Mouse (Mus musculus): ENCODE data around the gene Abhd6. TPM values are rescaled to one million over a fixed set of nuclear protein-coding genes. Genes with fewer than 3 reads are reported as not detected.

Abhd6 gene
- total RNA-seq, 4 experiments from 2014 or later: 59.0 to 78.0 (median 67.0) TPM

DNA sequence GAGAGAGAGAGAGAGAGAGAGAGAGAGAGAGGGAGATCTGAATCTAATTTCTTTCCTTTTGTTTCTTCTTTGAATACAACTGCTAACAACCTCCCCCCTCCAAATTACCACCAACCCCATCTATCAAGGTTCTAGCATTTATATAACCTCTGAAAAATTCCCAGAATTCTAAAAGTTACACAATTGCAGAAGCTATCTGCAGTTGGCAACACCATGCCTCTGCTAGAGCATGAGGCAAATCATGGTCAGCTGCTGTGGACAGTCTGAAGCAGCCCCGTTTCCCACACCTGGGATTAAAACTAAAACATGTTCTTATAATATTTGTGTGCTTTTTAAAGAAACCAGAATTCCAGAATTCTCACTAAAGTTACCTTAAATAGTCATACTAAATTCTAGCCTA is 27.1 kb downstream of the Abhd6 start:
- DNase-seq (ENCODE audit: low spot score in 2 of 2): no peak

DNA sequence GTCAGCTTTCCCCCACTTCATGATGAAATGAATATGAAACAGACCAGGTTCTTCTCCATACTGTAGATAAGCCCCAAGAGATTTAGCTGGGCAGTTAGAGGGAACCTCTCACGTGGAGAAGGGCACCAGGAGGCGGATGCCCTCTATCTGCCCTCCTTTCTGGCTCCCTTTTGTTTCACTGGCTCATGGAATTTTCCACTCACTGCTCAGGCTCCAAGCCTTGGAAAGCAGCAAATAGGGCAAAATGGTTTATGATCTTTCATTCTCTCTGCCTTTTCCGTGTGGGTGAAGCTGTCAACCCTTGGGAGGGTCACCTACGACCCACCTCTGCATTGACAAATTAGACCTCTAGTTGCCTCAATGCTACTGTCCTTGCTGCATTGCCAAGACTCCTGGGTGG is 27.8 kb downstream of the Abhd6 start:
- no peak for DNase-seq (ENCODE audit: low spot score in 2 of 2)

DNA sequence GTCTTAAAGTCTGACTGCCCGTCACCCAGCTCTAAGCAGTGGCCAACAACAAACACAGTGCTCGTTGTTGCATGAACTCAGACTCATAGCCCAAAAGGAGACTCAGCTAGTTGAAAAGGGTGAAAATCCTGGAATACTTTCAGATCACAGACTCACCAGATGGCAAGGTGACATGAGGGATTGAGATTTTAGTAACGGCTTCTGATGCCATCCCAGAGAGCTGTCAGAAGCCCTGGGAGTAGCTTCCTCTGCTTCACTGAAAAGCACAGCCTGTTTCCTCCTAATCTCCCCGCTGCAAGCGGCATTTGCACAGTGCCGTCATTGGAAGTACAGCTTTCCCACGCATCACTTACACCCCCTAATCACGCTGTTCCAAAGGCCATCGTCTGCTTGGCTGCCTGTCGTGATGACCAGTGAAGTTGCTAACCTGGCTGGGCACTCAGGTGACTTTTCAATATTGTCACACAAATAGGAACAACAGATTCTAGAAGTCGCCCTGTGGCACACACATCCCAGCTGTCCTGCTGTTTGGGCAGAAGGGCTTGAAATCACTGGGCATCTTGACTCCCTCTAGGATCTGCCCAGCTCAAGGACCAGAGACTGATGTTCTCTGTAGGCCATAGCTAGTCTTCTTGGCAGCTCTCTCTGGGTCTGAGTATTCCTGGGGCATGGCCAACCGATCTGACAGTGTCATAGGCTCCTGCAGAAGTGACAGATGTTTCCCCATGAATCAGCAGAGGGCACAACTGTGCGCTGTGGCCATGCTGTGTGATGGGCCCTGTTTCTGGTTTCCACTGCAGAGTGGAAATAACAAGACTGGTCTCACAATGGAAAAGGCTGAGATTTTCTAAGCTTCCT is 29.6 kb downstream of the Abhd6 start:
- DNase-seq (ENCODE audit: low spot score in 2 of 2): peak in 1 of 2 experiments; percentile 53

DNA sequence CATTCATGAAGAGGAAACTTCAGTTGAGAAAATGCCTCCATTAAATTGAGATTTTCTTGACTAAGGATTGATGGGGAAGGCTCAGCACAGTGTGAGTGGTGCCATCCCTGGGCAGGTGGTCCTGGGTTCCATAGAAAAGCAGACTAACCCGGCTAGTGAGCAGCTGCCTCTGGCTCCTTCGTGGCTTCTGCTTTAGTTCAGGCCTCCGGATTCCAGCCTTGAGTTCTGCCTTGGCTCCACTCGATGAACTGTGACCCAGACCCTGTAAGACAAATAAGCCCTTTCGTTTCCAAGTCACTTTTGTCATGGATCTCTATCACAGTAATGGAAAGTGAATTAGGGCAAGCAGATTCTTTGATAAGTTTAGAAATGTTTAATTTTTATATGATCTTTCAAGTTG is 31.9 kb downstream of the Abhd6 start:
- DNase-seq (ENCODE audit: low spot score in 2 of 2): no peak

DNA sequence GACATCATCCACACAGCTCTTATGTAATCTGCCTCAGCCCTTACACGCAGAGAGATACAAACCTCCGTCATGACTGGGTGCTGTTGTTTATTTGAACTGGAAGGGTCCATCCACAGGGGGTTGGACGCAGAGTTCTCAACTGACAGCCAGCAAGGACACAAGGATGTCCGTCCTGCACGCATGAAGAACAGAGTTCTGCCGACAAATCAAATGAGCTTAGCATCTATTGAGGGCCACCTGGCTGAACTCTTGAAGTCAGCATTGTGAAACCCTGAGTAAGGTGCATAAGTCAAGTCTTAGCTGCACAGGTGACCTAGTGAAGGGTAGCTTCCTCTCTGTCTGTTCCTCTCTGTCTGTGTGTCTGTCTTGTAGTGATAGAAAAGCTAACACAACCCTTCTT is 33.2 kb downstream of the Abhd6 start:
- DNase-seq (ENCODE audit: low spot score in 2 of 2): no peak

DNA sequence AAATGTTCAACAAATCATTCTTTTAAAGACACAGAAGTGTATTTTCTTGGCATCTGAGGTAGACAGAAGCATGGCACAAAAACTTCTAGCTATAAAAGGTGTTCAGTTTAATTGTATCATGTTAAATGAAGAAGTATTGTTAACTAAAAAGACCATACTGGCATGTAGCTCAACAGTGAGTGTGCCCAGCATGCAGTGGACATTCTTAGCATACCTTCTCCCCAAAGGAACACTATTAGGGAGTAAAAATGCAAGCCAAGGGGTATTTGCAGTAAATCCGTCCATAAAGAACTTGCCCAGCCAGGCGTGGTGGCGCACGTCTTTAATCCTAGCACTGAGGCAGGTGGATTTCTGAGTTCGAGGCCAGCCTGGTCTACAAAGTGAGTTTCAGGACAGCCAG is 33.7 kb downstream of the Abhd6 start:
- no peak for DNase-seq (ENCODE audit: low spot score in 2 of 2)

DNA sequence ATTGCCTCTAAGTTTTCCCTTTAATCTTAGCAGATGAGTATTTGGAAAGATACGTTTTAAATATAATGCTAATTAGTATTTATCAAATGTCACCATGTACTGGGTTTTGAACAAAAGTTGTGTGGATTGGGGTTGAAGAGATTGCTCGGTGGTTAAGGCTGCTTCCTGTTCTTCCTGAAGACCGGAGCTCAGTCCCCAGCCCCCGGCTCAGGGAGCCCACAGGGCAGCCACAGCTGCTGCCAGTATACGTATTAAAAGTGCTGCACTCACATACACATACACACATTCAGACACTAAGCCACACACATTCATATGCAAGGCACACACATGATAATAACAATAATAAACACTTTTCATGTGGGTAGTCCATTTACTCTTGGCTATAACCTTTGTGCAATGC is 35.4 kb downstream of the Abhd6 start:
- DNase-seq (ENCODE audit: low spot score in 2 of 2): no peak

DNA sequence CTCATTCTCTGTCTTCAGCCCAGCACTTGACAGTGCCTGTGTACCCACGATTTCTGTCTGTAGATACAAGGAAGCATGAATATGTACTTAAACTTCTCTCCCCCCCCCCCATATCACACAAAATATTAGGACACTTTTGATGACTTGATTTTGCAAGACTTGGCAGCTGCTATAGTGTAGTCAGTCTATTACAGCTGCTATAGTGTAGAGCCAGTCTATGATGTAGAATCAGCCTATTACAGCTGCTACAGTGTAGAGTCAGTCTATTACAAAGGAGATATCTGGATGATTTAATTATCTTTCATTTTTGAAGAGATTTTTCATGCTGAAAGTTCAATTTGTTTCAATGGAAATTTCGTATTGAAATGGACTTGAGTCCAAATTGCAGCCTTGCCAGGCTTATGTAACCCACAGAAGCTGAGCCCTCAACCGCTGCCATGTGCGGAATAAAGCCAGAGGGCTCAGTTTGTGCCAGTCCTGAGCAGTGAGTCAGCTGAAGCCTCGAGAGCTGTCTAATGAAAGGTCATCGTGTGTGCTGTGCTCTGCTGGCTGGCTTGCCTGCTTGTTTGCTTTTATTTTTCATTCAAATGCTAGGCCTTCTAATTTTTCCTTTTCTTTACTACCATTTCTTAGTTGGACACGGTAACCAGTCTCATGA is 36.2 kb downstream of the Abhd6 start:
- peak; percentile 70 to 79 for DNase-seq (ENCODE audit: low spot score in 2 of 2)

DNA sequence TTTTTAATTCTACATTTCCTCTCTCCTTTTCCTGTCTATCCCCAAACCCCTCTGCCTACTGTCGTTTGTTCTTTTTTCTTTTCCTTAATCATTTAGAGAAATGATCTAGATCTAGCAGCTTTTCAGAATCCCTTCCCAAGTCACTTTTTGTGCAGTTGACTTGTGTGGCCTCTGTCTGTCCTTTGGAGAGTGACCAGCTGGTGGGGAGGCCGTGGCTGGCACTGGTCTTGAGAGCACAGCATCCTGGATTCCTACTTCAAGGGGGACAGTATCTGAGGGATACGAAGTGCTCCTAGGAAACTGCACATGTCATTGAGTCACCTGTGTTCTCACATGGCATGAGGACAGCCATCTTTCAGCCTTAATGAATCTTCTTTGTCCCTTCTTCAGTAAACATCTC is 37.5 kb downstream of the Abhd6 start:
- no peak for DNase-seq (ENCODE audit: low spot score in 2 of 2)

DNA sequence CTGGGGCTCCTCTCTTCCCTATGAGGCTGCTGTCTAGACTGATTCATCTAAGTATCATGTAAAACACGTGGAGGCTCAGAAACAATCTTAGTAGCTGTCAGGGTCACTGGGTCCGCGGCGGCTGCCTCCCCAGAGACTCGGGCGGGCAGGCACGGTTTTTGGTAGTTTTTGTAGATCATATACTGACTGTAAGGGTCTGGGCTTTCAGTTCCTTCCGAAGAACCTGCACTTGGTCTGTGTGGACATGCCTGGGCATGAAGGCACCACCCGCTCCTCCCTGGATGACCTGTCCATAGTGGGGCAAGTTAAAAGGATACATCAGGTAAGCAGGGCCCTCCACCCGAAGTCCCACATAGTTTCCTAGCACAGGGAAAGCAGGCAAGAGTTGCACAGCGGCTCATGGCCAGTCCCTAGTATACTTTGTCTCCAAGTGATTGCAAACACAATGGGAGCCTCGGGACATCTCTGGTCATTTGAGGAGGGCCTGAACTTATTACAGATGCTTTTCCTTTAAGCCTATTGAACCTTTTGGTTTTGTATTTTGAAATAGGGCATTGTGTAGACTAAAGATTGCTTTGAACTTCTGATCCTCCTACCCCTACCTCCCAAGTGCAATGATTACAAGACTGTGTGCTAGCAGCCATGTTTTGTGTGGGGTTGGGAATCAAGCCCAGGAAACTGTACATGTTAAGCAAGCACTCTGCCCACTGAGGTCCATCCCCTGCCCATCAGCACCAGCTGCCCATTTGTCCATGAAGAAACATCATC is 38.4 kb downstream of the Abhd6 start:
- no peak for DNase-seq (ENCODE audit: low spot score in 2 of 2)

DNA sequence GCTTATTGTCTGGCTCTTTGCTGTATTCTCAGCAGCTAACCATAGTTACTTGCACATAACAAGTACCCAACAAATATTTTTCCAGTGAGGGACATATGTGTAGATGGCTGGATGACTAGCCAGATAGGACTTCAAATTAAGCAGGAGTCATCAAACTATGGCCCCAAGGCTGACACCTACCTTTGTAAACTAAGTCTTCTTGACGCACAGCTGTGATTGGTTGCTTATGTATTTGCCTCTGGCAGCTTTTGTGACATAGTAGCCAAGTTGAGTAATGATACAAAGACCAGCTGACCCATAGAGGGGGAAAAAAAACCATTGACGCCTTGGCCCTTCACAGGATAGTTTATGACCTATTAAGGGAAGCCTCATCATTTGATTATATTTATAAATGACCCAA is 39.4 kb downstream of the Abhd6 start:
- DNase-seq (ENCODE audit: low spot score in 2 of 2): no peak

DNA sequence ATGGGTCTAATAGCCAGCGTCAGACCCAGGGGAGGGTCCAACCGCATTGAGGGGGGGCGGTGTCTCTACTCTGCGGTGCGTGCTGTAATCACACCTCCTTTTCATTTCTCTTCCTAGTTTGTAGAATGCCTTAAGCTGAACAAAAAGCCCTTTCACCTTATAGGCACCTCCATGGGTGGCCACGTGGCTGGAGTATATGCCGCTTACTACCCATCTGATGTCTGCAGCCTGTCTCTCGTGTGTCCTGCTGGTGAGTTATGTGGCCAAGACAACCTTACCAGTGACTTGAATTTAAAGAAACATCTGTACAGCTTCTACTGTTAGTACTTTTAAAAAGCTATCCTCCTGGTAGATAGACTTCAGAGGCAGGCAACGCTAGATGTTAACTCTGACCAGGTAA is 39.9 kb downstream of the Abhd6 start:
- DNase-seq (ENCODE audit: low spot score in 2 of 2): no peak

DNA sequence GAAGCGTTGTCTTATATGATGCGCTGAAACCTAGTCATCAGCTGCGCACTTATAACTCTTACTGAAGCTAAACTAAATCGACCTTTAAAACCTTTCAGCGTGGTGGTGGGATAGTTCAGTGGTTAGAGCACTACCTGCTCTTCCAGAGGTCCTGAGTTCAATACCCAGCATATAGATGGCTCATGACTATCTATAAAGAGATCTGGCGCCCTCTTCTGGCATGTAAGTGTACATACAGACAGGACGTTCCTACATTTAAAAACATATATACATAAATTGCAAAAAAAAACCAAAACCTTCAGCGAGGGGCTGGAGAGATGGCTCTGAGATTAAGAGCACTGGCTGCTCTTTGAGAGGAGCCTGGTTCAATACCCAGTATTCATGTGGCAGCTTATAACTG is 41.6 kb downstream of the Abhd6 start:
- DNase-seq (ENCODE audit: low spot score in 2 of 2): no peak

DNA sequence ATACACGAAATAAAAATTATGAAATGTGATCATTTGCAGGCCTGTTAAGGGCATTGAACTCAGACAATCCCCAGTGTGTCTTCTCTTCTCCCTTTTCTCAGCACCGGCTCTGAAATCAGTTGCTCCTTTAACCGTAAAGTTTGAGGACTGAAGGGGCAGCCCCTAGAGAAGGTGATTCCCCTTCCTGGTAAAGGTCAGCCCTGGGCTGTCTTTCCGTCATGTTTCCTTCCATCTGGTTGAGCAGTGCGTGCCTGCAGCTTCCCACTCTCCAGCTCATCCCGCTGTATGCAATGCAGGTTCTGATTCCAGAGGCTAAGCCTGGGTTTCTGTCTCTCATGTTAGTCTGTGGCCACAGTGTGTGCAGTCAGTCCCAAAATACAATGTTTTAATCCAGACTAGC is 42.1 kb downstream of the Abhd6 start:
- no peak for DNase-seq (ENCODE audit: low spot score in 2 of 2)

DNA sequence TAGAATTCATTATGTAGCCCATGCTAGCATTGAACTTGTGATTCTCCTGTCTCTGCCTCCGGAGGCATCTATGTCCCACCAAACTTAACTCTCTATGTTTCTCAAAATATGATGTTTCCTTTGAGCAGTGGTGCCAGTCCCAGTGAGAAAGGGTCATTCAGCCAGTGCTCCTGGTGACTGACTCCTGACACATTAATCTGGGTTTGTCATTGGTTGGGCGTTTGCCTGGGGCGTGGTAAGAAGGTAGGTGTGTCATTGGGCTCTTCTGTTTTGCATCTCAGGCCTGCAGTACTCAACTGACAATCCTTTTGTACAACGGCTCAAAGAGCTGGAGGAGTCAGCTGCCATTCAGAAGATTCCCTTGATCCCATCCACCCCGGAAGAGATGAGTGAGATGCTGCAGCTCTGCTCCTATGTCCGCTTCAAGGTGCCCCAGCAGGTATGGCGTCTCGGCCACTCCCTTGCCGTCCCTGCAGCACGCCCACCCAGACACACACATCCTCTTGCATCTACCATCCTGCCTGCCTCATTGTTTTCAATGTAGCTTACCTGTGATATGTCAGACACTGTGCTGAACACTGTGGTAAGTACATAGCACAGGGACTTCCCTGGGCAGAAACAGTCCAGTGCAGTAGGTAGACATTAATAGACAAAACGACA is 42.6 kb downstream of the Abhd6 start:
- DNase-seq (ENCODE audit: low spot score in 2 of 2): no peak

DNA sequence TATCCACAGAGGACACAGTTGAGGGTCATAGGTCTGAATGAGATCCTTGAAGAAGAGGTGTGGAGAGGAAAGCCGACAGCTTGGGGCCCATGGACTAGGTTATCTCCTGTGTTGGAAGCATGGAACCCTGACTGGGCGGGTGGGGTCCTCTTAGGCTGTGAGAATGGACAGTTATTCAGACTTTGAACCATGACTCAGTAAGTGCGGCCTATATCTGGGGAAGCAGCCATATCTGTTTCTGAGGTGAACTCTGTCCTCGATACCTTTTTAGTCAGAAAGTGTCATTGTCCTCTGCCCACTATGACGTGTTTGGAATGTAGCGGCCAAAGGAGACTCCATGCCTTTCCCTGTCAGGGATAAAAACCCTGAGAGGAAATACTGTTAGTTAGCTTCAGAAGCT is 44.1 kb downstream of the Abhd6 start:
- no peak for DNase-seq (ENCODE audit: low spot score in 2 of 2)

DNA sequence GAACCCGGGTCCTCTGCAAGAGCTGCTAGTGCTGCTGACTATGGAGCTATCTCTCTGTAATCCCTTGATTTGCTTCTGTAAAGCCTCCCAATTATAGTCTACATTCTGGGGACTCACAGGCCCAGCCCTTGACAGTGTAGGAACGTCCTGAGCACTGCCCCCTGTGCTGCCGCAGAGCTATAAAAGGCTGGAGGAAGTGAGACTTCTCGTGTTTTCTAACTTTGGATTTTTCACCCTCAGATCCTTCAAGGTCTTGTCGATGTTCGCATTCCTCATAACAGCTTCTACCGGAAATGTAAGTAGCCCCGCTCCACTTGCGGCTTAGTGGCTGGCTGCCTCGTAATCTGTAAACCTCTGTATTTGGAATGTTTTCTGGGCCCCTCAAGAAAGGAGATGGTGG is 46.6 kb downstream of the Abhd6 start:
- DNase-seq (ENCODE audit: low spot score in 2 of 2): no peak

DNA sequence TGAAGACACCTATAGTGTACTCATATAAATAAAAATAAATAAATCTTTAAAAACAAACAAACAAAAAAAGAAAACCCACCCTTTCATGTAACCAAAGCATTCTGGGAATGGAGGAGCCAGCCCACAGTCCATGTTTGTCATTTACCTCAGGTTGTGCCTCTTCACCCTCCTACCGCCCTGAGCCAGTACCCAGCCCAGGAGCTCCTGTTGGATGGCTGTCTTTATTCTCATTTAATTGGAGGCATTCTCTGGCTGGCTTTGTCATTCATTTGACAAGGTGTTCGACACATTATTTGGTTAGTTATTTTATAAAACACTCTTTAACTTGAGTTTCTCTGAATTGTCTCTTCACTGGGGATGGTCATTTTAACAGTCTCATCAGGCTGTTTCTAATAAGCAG is 49.2 kb downstream of the Abhd6 start:
- no peak for DNase-seq (ENCODE audit: low spot score in 2 of 2)

DNA sequence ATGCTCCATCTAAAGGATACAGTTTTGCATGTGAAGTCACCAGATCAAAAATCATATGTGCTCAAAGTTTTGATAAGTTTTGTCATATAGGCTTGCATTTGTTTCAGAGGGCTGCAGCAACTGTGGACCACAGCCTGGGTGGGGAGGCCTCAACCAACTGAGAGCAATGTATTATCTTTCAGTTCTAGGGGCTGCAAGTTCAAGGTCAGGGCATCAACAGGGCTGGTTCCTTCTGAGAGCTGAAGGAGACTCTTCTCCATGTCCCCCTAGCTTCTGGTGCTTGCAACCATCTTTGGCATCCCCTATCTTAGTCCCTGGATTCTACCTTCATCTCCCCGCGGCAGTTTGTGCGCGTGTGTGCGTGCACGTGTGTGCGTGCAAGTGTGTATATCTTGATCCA is 50.0 kb downstream of the Abhd6 start:
- no peak for DNase-seq (ENCODE audit: low spot score in 2 of 2)

DNA sequence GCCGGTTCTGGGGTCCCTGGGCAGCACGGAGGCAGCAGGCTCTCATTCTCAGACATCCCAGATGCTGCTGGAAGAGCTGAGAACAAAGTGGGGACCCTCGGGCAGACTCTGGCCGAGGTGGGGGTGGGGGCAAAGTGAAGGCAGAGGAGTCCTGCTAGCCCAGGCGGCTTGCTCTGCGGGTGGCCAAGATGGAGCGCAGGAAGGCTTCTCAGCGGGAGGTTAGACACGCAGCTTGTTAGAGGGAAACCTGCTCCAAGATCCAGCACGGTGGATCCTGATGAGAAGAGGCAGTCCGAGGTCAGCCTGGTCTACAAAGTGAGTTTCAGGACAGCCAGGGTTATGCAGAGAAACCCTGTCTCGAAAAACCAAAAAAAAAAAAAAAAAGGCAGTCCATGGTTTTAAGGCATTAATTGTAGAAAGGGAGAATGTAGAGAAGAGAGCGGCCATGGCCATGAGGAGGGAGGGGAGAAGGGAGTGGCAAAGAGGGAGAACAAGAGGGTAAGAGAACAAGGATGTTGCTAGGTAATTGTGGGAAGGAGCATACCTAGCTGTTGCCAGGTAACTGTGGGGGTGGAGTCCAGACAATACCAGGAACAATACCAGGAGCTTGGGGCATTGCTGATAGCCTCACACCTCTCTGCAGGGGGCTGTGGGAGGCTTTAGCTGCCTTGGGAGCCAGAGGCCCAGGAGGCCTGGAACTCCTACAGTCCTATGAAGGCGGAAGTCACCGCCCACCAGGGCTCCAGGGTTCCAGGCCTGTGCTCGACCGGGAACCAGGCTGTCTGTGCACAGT is 51.8 kb downstream of the Abhd6 start:
- DNase-seq (ENCODE audit: low spot score in 2 of 2): no peak

DNA sequence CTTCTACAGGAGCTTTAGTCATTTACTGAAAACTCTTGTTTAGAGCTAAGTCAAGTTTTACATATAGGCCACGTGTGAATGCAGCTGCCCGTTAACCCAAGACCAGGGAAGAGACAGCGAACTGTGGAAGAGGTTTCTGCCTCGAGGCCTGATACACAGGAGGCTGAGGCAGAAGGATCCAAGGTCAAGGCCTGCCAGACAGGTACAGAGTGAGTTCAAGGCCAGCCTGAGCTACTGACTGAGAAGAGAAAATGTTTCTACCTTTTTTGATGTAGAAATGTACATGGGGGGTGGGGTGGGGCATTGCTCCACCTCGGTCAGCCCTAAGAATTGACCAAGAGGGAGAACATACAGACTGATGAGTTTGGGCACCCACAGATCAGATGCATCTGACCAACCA is 53.4 kb downstream of the Abhd6 start:
- DNase-seq (ENCODE audit: low spot score in 2 of 2): no peak
